Mouse (Mus musculus) lung, adult 2 months (tissue): Measurements from ENCODE around the gene Rap1gap. TPM values are rescaled to one million over a fixed set of nuclear protein-coding genes. Genes with fewer than 3 reads are reported as not detected.

Experiments used
- DNase-seq: peaks from one replicate; pipeline ENCODE4 v3.0.0; 2022
- H3K4me1 ChIP-seq: fragments of 200-500 bp; 2 replicates; pipeline ENCODE4 v1.6.1; 2011; ENCODE audit warnings: low read length; ENCODE audit not compliant: control insufficient read depth, insufficient read depth
- H3K4me3 ChIP-seq: fragments of 200-500 bp; replicated peaks from 2 replicates; pipeline ENCODE3; 2011; ENCODE audit warnings: low read depth, mild to moderate bottlenecking, control low read depth, low read length; ENCODE audit errors: extremely low read depth
- CTCF ChIP-seq: fragments of 200-500 bp; IDR thresholded peaks from 2 replicates; pipeline ENCODE4 v1.5.1; 2011; ENCODE audit warnings: mild to moderate bottlenecking, low read length, control low read depth; ENCODE audit not compliant: insufficient read depth
- POLR2A ChIP-seq: fragments of 200-500 bp; IDR thresholded peaks from 2 replicates; pipeline ENCODE4 v1.6.1; 2011; ENCODE audit warnings: low read depth, mild to moderate bottlenecking, control low read depth, low read length, borderline replicate concordance; ENCODE audit errors: extremely low read depth
- WGBS: fragments of 180-500 bp; shearing (Covaris S2); methylation state at CpG from one replicate; pipeline ENCODE4 v1.1.7; 2018; 5-methylcytosine and 5-hydroxymethylcytosine counted together
- polyA plus RNA-seq: library from polyadenylated mRNA; depleted of rRNA; stranded (reverse); fragments of >200 nt; gene quantifications from 2 replicates; pipeline ENCODE4 v1.2.3, GENCODE M21; 2012

Rap1gap gene
- polyA plus RNA-seq, 1 experiment: 68.3 TPM

- WGBS: 31% methylated on average over 13 of the region's 13 CpGs
- DNase-seq: no peak
- Histone ChIP-seq H3K4me1 (peaks cover 4% of the 10 kb centered on the region; the same call in 1 of the 2 replicates), H3K4me3 (no peak overlapping the region)
- TF ChIP-seq POLR2A: no peak
- no peak for TF ChIP-seq CTCF
These were observed 48.4 kb downstream of the Rap1gap start for GRCm38 (mm10) chr4:137712963-137713362.

DNA sequence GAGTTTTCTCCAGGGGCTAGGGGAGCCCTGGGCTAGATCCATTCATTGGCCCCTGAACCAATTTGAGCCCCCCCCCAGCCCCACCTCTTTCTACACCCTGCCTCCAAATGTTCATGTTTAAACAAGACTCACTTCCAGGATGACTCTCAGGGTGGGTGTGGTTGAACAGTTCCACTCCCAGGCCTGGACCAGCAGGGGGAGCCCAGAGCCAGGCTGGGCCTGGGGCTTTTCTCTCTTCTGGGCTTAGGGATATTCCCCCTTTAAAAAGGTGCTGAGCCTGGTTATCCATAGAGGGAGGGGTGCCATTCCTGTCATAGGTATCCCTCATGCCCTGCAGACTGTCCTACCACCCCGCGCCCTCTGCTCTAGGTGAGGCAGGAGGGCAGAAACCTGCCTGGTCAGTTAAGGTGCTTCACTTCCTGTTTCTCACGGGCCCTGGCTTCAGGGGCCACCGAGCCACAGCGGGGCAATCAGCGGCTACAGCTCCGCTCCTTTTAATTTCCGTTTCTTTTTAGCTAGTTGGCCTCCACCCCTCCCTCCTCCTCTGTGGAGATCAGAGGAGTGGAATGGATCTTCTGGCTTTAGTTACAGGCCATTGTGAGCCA lies 49.6 kb downstream of the Rap1gap start:
- WGBS: 29% methylated on average over 8 of the region's 8 CpGs
- H3K4me3 ChIP-seq: no peak overlapping the region
- H3K4me1 ChIP-seq: peaks cover 4% of the 10 kb centered on the region; the same call in 1 of the 2 replicates
- DNase-seq: no peak
- peak; percentile 40; the same call in 1 of the 2 replicates for TF ChIP-seq CTCF
- no peak for TF ChIP-seq POLR2A

DNA sequence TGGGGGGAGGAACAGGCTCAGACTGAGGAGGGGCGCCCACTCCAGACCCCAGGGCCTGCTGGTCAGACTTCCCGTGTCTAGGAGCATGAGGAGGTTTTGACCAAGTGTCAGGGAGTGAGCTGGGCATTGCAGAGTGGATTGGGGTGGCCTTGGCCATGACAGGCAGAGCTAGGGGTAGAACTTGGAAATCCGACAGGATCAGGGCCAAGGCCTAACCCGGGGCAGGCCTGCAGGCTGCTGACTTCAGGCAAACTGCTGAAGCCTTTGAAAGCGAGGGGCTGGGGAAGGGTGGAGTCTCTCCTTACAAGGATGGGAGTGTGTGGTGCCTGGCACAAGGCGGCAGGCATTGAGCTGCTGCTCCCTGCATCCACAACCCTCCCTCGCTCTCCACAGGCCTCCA lies 52.5 kb downstream of the Rap1gap start:
- Histone ChIP-seq H3K4me3 (no peak overlapping the region), H3K4me1 (peaks cover 4% of the 10 kb centered on the region; the same call in 1 of the 2 replicates)
- TF ChIP-seq CTCF: no peak
- TF ChIP-seq POLR2A: no peak
- no peak for DNase-seq
- WGBS: 71% methylated on average over 7 of the region's 7 CpGs

- peaks cover 4% of the 10 kb centered on the region; the same call in 1 of the 2 replicates for H3K4me1 ChIP-seq
- H3K4me3 ChIP-seq: no peak overlapping the region
- TF ChIP-seq CTCF: no peak
- no peak for TF ChIP-seq POLR2A
- WGBS: 69% methylated on average over 15 of the region's 15 CpGs
- no peak for DNase-seq
These were observed 53.1 kb downstream of the Rap1gap start for GRCm38 (mm10) chr4:137717671-137718070.

DNA sequence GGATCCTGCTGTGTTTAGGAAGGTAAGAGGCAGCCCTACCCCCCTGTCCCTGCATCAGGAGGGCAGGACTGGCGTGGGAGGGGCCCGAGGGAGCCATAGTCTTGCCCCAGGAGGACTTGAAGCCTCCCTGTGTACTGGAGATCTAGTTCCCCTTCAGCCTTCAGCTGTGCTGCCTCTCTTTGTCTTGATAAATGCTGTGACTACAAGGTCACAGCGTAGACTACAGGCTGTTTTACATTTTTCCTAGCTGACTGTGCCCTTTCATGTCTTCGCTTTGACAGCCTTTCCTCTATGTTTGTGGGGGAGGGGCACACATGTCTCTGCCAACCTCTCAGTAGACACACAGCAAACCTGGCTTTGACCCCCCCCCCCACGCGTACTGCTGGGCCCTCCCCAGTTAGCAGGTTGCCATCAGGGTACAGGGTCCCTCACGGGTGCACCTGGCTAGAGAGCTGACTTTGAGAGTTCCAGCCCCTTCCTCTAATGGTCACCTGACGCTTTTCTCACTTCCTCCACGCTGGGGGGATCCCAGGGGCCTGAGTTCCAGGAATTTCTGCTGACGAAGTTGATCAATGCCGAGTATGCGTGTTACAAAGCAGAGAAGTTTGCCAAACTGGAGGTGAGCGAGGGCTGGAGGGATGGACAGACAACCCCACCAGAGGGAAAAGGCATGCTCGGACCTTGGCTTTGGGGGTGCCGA lies 55.0 kb downstream of the Rap1gap start:
- WGBS: 39% methylated on average over 15 of the region's 15 CpGs
- TF ChIP-seq POLR2A: no peak
- TF ChIP-seq CTCF: no peak
- no peaks in the 10 kb centered on the region for H3K4me1 ChIP-seq
- DNase-seq: no peak
- H3K4me3 ChIP-seq: no peak overlapping the region

- H3K4me1 ChIP-seq: no peaks in the 10 kb centered on the region
- no peak for TF ChIP-seq CTCF
- no peak for TF ChIP-seq POLR2A
- no peak overlapping the region for H3K4me3 ChIP-seq
- 91% methylated on average over 15 of the region's 15 CpGs for WGBS
- DNase-seq: no peak
These were observed 57.0 kb downstream of the Rap1gap start for GRCm38 (mm10) chr4:137721563-137721962.

DNA sequence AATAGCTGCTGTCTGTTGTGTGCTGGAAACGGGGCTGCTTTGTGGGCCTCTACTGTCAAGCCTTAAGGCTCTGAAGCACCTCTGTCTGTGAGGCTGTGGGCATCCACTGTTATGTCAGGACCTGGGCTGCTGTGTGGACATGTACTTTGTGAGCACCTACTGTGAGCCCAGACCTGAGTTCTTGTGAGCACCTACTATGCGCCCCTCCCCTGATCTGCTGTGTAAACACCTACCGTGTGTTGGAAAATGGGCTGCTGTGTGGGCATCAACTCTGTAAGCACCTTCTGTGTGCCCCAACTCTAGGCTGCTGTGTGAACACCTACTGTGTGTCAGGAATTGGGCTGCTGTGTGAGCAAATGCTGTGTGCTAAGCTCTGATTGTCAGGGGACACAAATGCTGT lies 57.7 kb downstream of the Rap1gap start:
- no peak for DNase-seq
- 82% methylated on average over 3 of the region's 3 CpGs for WGBS
- no peaks in the 10 kb centered on the region for H3K4me1 ChIP-seq
- TF ChIP-seq CTCF: no peak
- no peak for TF ChIP-seq POLR2A
- no peak overlapping the region for H3K4me3 ChIP-seq

DNA sequence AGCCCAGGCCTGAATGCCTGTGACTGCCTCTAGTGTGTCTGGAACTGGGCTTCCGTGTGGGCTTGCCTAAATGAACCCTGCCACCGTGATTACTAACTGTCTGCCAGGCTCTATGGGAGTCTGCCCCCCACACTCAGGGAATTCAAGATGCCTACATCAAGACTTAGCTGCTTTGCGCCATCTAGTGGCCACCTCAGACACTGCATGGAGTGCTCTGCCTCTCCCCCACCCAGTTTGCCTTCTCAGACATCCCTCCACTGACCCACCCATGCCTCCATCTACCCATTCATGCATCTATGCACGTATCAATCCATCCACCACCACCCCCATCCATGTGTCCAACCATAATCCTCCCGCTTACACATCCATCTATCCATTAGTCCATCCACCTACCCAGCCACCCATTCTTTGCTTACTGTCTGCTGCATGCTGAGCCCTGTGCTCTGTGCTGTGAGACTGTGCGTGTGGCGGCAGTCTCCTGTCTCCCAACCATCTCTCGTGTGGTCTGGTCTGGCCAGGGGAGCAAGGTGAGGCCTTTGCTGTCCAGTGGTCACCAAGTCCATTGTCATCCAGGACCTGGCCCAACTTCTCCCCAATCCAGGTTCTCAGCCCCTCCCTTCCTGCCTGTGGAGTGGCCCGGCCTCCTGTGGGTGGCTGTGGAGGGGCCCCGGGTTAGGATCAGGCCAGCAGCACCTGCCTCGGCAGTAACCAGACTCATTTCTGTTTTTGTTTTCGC lies 58.3 kb downstream of the Rap1gap start:
- 23% methylated on average over 12 of the region's 12 CpGs for WGBS
- H3K4me1 ChIP-seq: no peaks in the 10 kb centered on the region
- peak; percentile 74 for DNase-seq
- TF ChIP-seq POLR2A (no peak), CTCF (peak; percentile 97)
- no peak overlapping the region for H3K4me3 ChIP-seq

DNA sequence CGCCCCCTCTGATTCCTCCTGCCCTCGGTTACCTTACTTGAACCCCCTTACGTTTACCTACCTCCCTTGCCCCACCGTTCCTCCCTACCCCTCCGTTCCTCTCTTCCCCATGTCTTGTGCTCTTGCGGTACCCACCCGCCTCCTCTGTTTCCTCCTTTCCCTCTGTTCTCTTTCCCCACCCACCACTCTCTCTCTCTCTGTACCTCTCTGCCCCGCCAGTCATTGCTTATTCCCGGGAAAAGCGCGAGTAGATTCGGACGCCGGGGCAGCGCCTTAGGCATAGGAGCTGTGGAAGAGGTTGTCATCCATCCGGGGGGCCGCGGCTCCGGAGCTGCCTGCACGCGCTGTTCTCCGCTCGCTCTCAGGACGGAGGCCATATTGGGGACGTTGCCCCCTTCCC lies 59.0 kb downstream of the Rap1gap start:
- DNase-seq: no peak
- no peaks in the 10 kb centered on the region for H3K4me1 ChIP-seq
- H3K4me3 ChIP-seq: no peak overlapping the region
- 37% methylated on average over 25 of the region's 25 CpGs for WGBS
- no peak for TF ChIP-seq CTCF
- TF ChIP-seq POLR2A: no peak
